Mouse (Mus musculus) stomach, postnatal 0 days (tissue): ENCODE results near the gene Tmem165.

ENCODE experiments used
- CTCF ChIP-seq: IDR thresholded peaks from 2 replicates; pipeline ENCODE4 v1.5.1; 2016; ENCODE audit warnings: antibody characterized with exemption, low read depth, mild to moderate bottlenecking, moderate library complexity
- EP300 ChIP-seq: optimal IDR thresholded peaks from 2 replicates; pipeline ENCODE3; 2016; ENCODE audit warnings: antibody characterized with exemption

DNA sequence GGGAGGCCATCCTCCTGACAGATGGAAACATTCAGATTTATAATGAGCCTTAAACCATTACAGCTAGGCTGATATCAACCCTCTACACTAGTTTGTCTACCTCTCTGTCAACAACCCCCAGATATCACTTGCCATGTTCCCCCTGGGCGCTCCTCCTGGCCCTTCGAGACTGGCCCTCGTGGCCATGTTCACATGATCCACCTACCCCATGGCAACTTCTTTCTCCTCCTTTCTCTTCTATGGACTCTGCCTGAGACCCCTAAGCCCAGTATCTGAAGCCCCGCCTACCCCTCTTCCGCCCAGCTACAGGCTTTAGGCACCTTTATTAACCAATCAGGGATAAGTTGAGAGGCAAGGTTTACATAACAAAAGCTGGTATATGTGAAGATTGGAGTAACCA lies 3.9 kb upstream of the Tmem165 start:
- no peak for TF ChIP-seq CTCF
- no peak for TF ChIP-seq EP300
